Mouse (Mus musculus): ENCODE measurements around the gene Prcp. TPM values are rescaled to one million over a fixed set of nuclear protein-coding genes. Genes with fewer than 3 reads are reported as not detected.

The Prcp gene
- polyA plus RNA-seq (2021; fragmentation: Nextera tagmentation): 14.2 and 15.1 TPM in 2 replicates
- long read RNA-seq, experiment 1, transcript Prcp-201 (9 exons, 2,967 nt): major isoform, 55 of 64 reads
- long read RNA-seq, experiment 1, partial matches to known transcripts: 2 of 64 reads
- long read RNA-seq, experiment 1, other reads (novel, unspliced or antisense): 3 of 64 reads
- long read RNA-seq, experiment 2, transcript Prcp-201 (9 exons, 2,967 nt): major isoform, 14 of 17 reads
- long read RNA-seq, experiment 2, partial matches to known transcripts: 1 of 17 reads
- long read RNA-seq, experiment 2, other reads (novel, unspliced or antisense): 2 of 17 reads

GRCm38 (mm10) chr7:92874116-92874675, at the start of gene Prcp, which contains the start of gene Ddias:
Prcp (plus strand) TSS chr7:92874470.
Ddias (minus strand) TSS chr7:92874247.

Other genes starting within 250 kb of the Prcp start
- gene Ankrd42, start 237.3 kb upstream of the Prcp start, polyA plus RNA-seq (2021; fragmentation: Nextera tagmentation): 5.3 and 5.4 TPM in 2 replicates
- 6.8 and 7.3 TPM in 2 replicates for gene Pcf11, start 204.5 kb upstream of the Prcp start, polyA plus RNA-seq (2021; fragmentation: Nextera tagmentation)
- 17.4 and 22.6 TPM in 2 replicates for gene Rab30, start 132.9 kb upstream of the Prcp start, polyA plus RNA-seq (2021; fragmentation: Nextera tagmentation)
- 0.23 and 0.32 TPM in 2 replicates for gene Ddias, start 223 bp upstream of the Prcp start, polyA plus RNA-seq (2021; fragmentation: Nextera tagmentation)
- 17.6 and 19.8 TPM in 2 replicates for gene Fam181b, start 205.4 kb downstream of the Prcp start, polyA plus RNA-seq (2021; fragmentation: Nextera tagmentation)